Comparison of ENCODE assay signal across 8 mouse cellular contexts in the genomic region with DNA sequence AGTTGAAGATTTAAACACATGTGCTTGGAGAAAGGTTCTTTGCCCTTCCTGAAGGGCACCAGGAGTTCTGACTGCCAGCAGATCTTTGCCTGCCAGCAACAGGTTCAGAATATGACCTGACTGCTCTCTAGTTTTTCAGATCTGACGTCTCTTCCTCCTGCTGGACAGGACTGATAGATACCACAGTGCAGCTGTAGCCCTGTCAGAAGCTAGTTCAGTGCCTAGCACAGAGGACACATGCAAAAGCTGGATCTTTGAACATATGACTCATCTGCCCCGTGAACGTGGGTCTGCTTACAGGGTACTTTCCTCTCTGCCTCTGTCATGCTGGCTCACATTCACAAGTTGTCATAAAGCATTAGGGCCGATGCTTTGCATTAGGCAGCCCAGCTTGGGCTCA. TPM values are rescaled to one million over a fixed set of nuclear protein-coding genes. Genes with fewer than 3 reads are reported as not detected.
DNase-seq lines count a peak whose midpoint lies in the region; ATAC-seq and TF ChIP-seq lines count a peak whose summit lies in the region.

No protein-coding gene starts in this region.

- peak overlapping the region; percentile 66 for H3K9ac ChIP-seq in heart, embryonic 13.5 days
- no peak overlapping the region for H3K9ac ChIP-seq in midbrain, embryonic 15.5 days

- 32% methylated on average over 4 of the region's 4 CpGs for whole genome bisulfite sequencing in heart, embryonic 13.5 days
- WGBS in midbrain, embryonic 15.5 days = 56% methylated on average over 4 of the region's 4 CpGs
- 69% methylated on average over 4 of the region's 4 CpGs for WGBS in midbrain, embryonic 10.5 days

- no peak for ATAC-seq in heart, embryonic 13.5 days (ENCODE audit: extremely low read depth, insufficient number of reproducible peaks, low FRiP score, low TSS enrichment)
- ATAC-seq in midbrain, embryonic 15.5 days (replicated peaks) = no peak

- intact Hi-C loops in left cerebral cortex, adult 2 months (cut with DNase I) = loop anchor here (5.0 kb wide), 1 partner anchor 77 kb away; a partner anchor contains a TSS
- intact Hi-C loops in left cerebral cortex, postnatal 10 days (cut with DNase I) = no loop called here

- H3K27ac ChIP-seq in left cerebral cortex, adult 2 months = 0 out of 2 replicates have a peak overlapping the region, but pooled peaks have one; percentile 13
- H3K27ac ChIP-seq in heart, embryonic 13.5 days (replicated peaks) = peak overlapping the region; percentile 78
- no peak overlapping the region for H3K27ac ChIP-seq in midbrain, embryonic 15.5 days
- no peak overlapping the region for H3K27ac ChIP-seq in midbrain, embryonic 10.5 days (replicated peaks)

- peaks cover 72% of the 10 kb centered on the region for H3K4me1 ChIP-seq in heart, embryonic 13.5 days
- peaks cover 17% of the 10 kb centered on the region for H3K4me1 ChIP-seq in midbrain, embryonic 15.5 days
- H3K4me1 ChIP-seq in midbrain, embryonic 10.5 days = peaks cover 58% of the 10 kb centered on the region

- DNase-seq in left cerebral cortex, adult 2 months (ENCODE audit: extremely low spot score in 1 of 2, low spot score in 2 of 2) = no peak
- DNase-seq in left cerebral cortex, postnatal 10 days (ENCODE audit: extremely low spot score in 1 of 2, low spot score in 2 of 2) = no peak
- peak; percentile 83 for DNase-seq in NIH3T3 (ENCODE audit: low read depth)
- peak; percentile 65 to 70 for DNase-seq in kidney, postnatal 36 days
- DNase-seq in midbrain, embryonic 10.5 days (ENCODE audit: low spot score) = no peak
- no peak for DNase-seq in thymus, postnatal 0 days (ENCODE audit: low spot score)

- no peaks in the 10 kb centered on the region for H3K36me3 ChIP-seq in heart, embryonic 13.5 days
- H3K36me3 ChIP-seq in midbrain, embryonic 15.5 days (replicated peaks) = no peaks in the 10 kb centered on the region
- H3K36me3 ChIP-seq in midbrain, embryonic 10.5 days = peaks cover 4% of the 10 kb centered on the region; the same call in 1 of the 2 replicates

- H3K27me3 ChIP-seq in heart, embryonic 13.5 days (replicated peaks) = no peaks in the 10 kb centered on the region
- no peaks in the 10 kb centered on the region for H3K27me3 ChIP-seq in midbrain, embryonic 15.5 days (replicated peaks)
- no peaks in the 10 kb centered on the region for H3K27me3 ChIP-seq in midbrain, embryonic 10.5 days (ENCODE audit: low read depth, poor library complexity, severe bottlenecking)

- H3K4me3 ChIP-seq in left cerebral cortex, adult 2 months = no peak overlapping the region
- peak overlapping the region; percentile 25 for H3K4me3 ChIP-seq in heart, embryonic 13.5 days
- H3K4me3 ChIP-seq in midbrain, embryonic 15.5 days = no peak overlapping the region
- H3K4me3 ChIP-seq in midbrain, embryonic 10.5 days = no peak overlapping the region

- no peaks in the 10 kb centered on the region for H3K9me3 ChIP-seq in heart, embryonic 13.5 days
- H3K9me3 ChIP-seq in midbrain, embryonic 15.5 days = no peaks in the 10 kb centered on the region
- no peaks in the 10 kb centered on the region for H3K9me3 ChIP-seq in midbrain, embryonic 10.5 days (replicated peaks)

- peak overlapping the region; percentile 79 for H3K4me2 ChIP-seq in heart, embryonic 13.5 days
- H3K4me2 ChIP-seq in midbrain, embryonic 15.5 days = no peak overlapping the region

- no peak for TF ChIP-seq CTCF in left cerebral cortex, adult 2 months (IDR thresholded peaks at IDR 0.05)

RNA-seq across cellular contexts. Expression of a gene that starts 3.0 kb away (rescaled TPM):
- total RNA-seq in left cerebral cortex, adult 2 months (2021) = 10 to 100 TPM; 41.7 to 42.2 TPM
- 10 to 100 TPM; 31.6 to 36.4 TPM for total RNA-seq in left cerebral cortex, postnatal 10 days (2021)
- polyA plus RNA-seq in heart, embryonic 13.5 days (2015; fragmentation: Nextera tagmentation; extraction: Ambion mirVana) = 14.9 and 17.1 TPM in 2 replicates
- polyA plus RNA-seq in midbrain, embryonic 15.5 days (2015; fragmentation: Nextera tagmentation; extraction: Ambion mirVana) = 10.4 and 12.5 TPM in 2 replicates
- 11.9 and 12.9 TPM in 2 replicates for polyA plus RNA-seq in midbrain, embryonic 10.5 days (2016; fragmentation: Nextera tagmentation; extraction: Ambion mirVana)
- 4.0 and 6.0 TPM in 2 replicates for polyA plus RNA-seq in thymus, postnatal 0 days (2015; fragmentation: Nextera tagmentation; extraction: Ambion mirVana)

RNA-seq across cellular contexts. Expression of a gene that starts 45.9 kb away (rescaled TPM):
- 100 to 1,000 TPM; 204 to 212 TPM for total RNA-seq in left cerebral cortex, adult 2 months (2021)
- total RNA-seq in left cerebral cortex, postnatal 10 days (2021) = 100 to 1,000 TPM; 107 to 121 TPM
- 0.18 and 0.21 TPM in 2 replicates for polyA plus RNA-seq in heart, embryonic 13.5 days (2015; fragmentation: Nextera tagmentation; extraction: Ambion mirVana)
- polyA plus RNA-seq in midbrain, embryonic 15.5 days (2015; fragmentation: Nextera tagmentation; extraction: Ambion mirVana) = 19.5 and 21.8 TPM in 2 replicates
- polyA plus RNA-seq in midbrain, embryonic 10.5 days (2016; fragmentation: Nextera tagmentation; extraction: Ambion mirVana) = 2.0 and 3.3 TPM in 2 replicates
- polyA plus RNA-seq in thymus, postnatal 0 days (2015; fragmentation: Nextera tagmentation; extraction: Ambion mirVana) = 0.04 TPM in 1 of 2 replicates, not detected in the other

Comparison
In these comparisons a context has a peak if more than half of its experiments do, and no peak if none do; other contexts are left out.
1. DNase-seq: peak in NIH3T3 (single experiment) and kidney, postnatal 36 days (2 of 2); none in left cerebral cortex, adult 2 months (0 of 2), left cerebral cortex, postnatal 10 days (0 of 2), midbrain, embryonic 10.5 days (single experiment) and thymus, postnatal 0 days (single experiment).
2. H3K27ac ChIP-seq: peak in left cerebral cortex, adult 2 months (single experiment) and heart, embryonic 13.5 days (single experiment); none in midbrain, embryonic 15.5 days (single experiment) and midbrain, embryonic 10.5 days (single experiment).